Mouse (Mus musculus) spleen, adult 18-20 months (tissue): ENCODE results near the gene Ncstn.
A peak's percentile ranks its signal among the peaks of the same experiment; 100 is the strongest.

Experiments used
- DNase-seq, 2 experiments: peaks; one replicate each; pipeline ENCODE4 v3.0.0; 2022; ENCODE audit warnings: mixed read lengths in 2 of 2

Gene Ncstn

DNA sequence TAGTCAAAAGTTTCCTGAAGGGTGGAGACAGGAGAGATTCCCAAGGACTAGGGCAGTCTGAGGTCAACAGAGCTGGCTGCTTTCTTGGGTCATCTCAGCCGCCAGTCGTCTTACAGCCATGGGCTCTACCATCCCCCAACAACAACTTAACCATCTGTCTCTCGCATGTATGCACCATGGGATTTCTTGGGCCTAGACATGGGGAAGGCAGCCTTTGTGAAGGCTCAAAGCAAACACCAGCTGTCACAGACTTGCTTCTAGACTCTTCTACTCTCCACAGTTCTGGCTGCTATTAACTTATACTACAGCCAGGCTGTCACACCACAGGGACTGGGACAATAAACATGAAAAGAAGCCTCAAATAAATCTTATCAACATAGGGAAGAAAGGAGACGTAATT lies 11.0 kb downstream of the Ncstn start:
- DNase-seq, result no peak

- DNase-seq, result no peak
Measured at GRCm38 (mm10) chr1:172070227-172070626, 12.4 kb downstream of the Ncstn start.

GRCm38 (mm10) chr1:172064613-172065141 lies 17.9 kb downstream of the Ncstn start:
- no peak for DNase-seq

DNA sequence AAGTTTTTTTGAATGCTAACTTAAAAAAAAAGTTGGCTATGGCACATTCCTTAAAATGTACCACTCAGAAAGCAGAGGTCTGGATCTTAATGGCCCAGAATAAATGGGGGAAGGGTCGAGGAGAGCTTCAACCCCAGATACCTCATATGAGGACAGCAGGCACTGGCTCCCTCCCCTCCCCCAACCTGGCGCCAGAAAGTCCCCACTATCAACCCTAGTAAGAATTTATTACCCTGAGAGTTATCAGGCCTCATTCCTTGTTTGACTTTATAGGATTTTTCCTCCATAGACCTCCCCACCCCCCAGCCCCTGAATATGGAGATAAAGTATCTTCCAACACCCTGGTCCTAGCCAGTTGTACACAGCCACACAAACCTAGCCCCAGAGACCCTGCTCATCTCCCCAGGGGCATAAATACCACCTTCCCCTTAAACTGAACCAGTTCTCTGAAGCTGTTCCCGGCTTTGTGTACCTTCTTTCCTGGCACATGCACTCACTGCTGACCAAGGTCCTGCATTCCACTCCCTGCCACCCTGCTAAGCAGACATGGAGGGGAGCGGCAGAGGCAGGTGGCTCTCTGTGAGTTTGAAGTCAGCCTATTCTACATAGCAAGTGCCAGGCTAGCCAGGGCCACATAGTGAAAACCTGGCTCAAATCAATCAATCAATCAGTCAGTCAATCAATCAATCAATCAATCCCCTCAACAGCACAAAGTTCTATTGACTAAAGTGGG lies 19.1 kb downstream of the Ncstn start:
- no peak for DNase-seq

DNA sequence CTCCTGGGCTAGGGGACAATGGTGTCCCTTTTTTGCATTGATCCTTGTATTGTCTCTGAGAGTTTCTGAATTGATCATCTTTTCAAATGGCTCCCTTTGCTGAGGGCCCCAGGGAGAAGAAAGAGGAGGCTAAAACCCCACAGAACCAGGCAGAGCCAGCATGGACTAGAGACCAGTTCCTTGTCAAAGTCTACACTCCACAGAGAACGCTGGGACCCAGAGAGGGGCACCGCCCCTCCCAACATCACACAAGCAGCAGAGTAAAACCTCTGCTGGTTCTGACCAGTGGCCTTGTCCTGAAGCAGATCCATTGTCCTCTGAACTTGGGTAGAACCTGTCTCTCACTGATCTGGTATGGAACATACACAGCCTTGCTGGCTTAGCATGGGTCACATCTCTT lies 20.5 kb downstream of the Ncstn start:
- no peak for DNase-seq

- DNase-seq, result no peak
Measured at GRCm38 (mm10) chr1:172061217-172061616, 21.4 kb downstream of the Ncstn start.

- no peak for DNase-seq
Measured at GRCm38 (mm10) chr1:172060659-172061058, 21.9 kb downstream of the Ncstn start.

DNA sequence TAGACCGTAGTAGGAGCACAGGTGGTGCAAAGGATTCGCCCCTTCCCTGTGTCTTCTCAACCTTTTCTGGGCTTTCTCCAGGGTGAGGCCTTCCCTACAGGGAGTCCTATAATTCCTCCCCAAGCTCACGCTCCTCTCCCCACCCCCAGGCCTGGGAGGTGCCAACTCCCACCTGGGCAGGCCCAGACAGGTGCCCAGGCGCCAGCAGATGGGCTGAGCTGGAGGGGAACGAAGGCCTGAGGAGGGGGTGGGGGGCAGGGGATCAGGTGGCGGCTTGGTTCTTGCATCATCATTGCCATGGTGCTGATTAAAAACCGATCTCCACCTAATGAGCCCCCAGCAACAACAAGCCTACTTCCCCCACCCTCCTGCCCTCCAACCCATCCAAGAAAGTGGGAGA lies 23.7 kb downstream of the Ncstn start:
- no peak for DNase-seq

- no peak for DNase-seq
Measured at GRCm38 (mm10) chr1:172058321-172058720, 24.3 kb downstream of the Ncstn start.

DNA sequence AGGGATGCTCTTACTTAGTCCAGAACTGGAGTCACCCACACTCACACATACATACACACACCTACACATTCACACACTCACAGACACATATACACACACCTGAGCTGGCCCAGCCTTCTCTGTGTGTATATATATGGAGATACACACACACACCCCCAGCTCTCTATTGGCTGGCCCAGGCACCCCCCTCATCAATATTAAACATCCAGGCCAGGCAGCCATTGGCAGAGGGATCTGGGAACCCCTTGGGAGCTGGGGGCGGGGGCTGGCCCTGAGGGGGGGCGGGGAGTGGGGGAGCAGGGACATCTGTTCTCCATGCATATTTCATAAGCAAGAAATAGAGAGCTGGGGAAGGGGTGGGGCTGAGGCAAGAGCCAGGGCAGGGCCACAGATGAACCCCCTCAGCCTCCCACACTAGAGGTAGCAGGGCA lies 25.1 kb downstream of the Ncstn start, which contains the start of gene Nhlh1:
TSS of gene Nhlh1 (minus strand) at position 83 of the 431 bp plus-strand sequence.
- DNase-seq, result no peak

GRCm38 (mm10) chr1:172056251-172056650 lies 26.3 kb downstream of the Ncstn start:
- DNase-seq, result no peak

GRCm38 (mm10) chr1:172053541-172054440 lies 28.8 kb downstream of the Ncstn start:
- DNase-seq, result no peak

- DNase-seq, result no peak
Measured at GRCm38 (mm10) chr1:172052766-172053279, 29.8 kb downstream of the Ncstn start.

DNA sequence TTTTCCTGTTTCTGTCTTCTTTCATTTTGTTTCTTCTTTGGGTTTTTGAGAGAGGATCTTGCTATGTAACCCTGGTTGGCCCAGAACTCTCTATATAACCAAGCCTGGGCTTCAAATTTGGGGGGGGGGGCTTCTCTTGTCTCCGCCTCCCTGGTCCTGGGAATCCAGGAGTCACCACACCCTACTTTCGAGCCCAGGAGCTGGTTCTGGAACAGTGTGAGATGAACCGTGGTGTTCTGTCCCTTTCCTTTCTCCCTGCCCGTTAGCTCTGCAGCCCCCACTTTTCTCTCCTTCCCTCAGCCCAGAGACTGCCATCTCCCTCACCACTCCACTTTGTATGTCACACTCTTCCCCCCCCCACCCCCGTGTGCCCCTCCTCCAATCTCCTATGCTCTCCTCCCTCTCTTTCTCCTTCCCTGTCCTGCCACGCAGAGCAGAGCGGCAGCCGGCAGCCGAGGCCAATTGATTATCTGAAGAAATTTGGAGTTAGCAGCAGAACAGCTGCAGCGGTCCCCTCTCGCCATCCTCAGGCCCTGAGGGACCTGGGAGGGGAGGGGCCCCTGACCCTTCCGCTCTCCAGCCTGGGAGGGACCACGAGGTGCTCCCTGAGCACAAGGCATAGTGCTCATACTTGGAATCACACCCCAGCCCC lies 33.3 kb downstream of the Ncstn start:
- DNase-seq, result no peak

GRCm38 (mm10) chr1:172048241-172048734 lies 34.3 kb downstream of the Ncstn start:
- DNase-seq, result no peak

DNA sequence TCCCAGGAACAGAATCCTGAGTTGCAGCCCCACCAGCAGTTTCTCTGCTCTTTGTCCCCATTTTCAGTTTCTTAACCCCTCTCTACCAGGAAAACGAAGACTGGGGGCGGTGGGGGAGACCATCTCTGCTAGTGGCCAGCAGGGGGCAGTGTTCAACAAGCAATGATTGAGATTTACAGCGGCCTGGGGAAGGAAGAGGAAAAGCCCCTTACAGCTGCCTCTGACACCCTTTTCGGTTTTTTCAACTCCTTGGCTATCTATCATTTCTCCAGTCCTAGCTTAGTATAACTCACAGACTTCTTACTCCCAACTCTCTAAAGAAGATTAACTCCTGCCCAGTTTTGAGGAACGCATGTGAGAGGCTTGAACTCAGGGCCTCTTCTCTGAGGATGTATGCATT lies 35.7 kb downstream of the Ncstn start:
- DNase-seq, result peak; percentile 24 to 63

GRCm38 (mm10) chr1:172046410-172046809 lies 36.2 kb downstream of the Ncstn start:
- no peak for DNase-seq

DNA sequence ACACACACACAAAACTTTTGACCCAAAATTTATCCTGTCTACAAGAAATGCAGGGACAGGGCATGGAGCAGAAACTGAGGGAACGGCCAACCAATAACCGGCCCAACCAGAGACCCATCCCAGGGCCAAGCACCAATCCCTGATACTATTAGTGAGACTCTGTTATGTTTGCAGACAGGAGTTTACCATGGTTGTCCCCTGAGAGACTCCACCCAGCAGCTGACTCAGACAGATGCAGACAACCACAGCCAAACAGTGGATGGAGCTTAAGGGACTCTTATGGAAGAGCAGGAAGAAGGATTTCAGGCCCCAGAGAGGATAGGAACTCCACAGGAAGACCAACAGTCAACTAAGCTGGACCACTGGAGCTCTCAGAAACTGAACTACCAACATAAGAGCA lies 52.7 kb downstream of the Ncstn start:
- DNase-seq, result no peak

DNA sequence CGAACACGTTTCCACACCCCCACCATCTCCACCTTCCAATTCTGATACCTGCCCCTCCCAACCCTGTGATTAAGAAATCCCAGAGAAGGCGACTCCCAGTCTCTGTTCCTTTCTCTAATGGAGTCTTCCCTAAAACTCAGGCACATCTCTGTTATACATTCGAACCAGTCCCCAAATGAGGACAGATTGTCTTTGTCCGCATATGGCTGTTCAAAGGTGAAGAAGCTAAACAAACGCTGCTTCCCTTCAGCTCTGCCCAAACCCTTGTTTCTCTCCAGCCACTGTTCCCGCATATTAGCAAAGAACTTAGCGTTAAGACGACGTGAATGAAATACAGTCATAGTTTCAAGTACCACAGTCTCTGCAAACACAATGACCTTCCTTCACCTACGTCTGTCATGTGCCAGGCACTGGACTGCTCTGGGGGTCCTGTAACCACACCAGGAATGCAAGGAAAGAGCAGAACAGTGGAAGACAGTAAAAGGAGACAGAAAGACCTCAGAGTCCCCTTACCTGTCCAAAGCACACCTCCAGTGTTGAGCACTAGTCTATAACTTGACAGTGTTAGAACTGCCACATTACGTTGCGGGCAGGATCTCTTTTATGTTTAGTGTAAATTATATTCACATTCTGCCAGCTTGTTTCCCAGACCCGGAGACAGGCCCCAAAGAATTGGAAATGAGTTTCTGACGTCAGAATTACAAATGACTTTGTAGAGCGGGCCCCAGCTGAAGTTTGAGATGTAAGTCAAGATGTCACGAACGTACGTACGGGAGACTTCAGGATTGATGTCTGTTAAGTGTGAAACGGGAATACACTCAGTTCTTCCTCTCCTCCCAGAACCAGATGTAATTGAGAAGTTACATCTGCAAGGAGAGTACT lies 54.0 kb downstream of the Ncstn start, which contains the start of gene Vangl2:
TSS of gene Vangl2 (minus strand) at position 51 of the 882 bp plus-strand sequence.
- no peak for DNase-seq

DNA sequence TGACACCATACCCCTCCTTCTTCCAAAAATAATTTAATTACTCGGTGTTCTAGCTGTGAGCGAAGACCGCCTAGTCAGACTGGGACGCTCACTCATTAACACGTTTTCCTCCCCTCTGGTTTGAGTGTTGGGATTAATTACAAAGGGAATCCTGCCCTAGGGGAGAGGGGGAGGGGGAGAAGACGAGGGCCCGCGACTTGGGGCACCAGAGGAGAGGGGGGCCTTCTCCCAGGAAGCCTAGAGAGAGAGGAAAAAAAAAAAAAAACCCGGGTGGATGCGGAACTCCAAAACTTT lies 54.8 kb downstream of the Ncstn start:
- DNase-seq, result no peak

- peak; percentile 64 to 84 for DNase-seq
Measured at GRCm38 (mm10) chr1:172027010-172027808, 55.4 kb downstream of the Ncstn start.
